Mouse (Mus musculus) MEL-GATA-1-ER (cell line): ENCODE data around the gene Kif5a.
"Not testable (repeated sequence)": the region's sequence is repeated elsewhere in the genome, so short reads cannot be mapped to it uniquely, and the experiment has no call there.

Source experiments
- DNase-seq: peaks from one replicate; pipeline ENCODE4 v3.0.0-alpha.2; 2012; ENCODE audit warnings: low read depth; ENCODE audit errors: extremely low read depth

The Kif5a gene

DNA sequence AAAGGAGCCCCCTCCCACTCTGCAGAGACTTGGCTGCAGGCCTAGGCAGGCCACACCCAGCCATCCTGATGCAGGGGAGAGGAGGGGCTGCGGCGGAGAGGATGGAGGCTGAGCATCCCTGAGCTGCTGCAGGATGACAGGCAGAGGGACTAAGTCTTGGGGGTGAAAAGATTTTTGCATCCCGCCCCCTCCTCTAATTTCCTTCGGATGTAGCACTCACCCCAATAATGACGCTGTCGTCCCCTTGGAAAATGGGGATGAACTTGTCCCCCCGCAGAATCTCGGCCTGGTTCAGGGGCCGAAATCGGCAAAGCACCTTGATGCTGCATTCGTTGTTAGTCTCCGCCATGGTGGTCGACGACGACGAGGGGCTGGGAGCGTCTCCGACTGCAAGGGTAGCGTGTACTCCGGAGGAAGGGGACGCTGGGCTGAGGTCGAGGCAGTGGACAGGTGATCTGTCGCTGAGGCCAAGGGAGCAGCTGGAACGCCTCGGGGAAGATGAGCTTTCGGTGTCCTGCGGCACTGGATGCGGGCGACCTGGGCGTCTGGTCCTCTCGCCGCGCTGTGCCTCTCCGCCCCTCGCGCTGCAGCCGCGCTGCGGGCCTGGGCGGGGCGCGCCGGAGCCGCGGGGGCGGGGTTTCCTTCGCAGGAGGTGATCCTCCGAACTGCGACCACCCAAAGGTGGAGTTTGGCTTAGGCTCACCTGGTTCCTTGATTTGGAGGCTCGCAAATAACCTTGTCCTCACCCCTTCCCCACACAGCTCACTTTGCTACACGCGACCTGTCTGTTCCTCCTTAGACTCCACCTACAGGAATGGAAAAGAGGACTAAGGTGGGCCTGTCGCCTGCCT is at the start of gene Kif5a:
TSS of gene Kif5a (minus strand) at position 801 of the 851 bp plus-strand sequence.
- no peak for DNase-seq

DNA sequence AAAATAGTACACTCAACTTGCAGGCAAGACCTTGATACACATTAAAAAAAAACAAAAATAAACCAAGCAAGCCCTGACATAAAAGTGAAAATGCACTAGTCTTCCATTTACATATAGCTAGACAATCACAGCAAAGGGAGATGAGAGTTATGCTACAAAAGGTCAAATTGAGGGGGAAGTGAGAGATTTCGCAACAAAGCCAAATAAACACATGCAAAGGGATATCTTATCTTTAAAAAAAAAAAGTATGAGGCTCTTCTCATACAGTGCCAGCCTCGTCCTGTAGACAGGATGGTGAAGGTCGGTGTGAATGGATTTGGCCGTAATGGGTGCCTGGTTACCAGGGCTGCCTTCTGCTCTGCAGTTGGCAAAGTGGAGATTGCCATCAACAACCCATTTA is 49.7 kb upstream of the Kif5a start:
- no peak for DNase-seq

DNA sequence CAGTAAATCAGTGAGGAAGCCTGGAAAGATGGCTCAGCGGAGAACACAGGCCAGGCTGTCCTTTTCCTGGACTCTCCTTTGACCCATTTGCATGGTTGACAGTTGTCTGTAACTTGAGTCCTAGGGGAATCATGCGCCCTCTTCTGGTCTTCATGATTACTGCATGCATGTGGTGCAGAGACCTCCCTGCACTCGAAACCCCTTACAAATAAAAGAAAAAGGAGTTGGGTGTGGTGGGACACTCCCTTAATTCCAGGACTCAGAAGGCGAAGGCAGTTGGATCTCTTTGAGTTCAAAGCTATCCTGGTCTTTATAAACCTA is 49.2 kb upstream of the Kif5a start:
- peak; percentile 79 for DNase-seq

DNA sequence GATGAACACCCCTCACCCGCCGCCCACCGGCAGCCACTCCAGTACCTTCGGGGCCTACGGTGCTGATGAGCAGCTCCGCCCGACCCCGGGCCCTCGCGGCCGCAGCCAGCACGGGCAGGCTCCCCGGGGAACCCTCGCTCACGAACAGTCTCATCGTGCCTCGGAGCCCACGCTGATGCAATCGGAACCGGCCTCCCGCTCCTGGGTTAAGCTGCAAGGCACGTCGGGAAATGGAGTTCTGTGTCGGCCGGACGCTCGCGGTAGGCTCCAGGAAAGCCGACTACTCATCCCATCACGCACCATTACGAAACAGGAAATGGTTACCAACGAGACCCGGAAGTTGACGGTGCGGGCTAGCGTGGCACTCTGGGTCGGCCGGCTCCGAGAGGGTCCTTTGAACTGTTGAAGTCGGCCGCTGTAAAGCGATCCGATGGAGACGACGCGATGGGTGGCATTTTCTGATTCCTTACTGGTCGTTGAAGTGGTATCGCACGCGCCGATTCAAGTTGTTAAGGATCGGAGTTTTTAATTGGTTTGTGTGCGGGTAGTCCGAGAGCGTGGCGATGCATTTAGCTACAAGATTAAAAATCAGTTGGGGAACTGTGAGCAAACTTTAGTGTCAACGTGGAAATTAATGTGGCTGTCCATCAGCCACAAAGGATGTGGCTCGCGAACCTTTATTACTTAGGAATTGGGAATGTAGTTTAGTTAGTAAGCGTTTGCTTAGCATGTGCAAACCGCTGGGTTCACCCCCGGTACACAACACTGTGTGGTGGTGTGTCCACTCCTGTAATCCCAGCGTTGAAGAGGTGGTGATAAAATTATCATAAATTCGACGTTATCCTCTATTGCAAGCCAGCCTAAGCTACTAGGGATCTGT is 48.6 kb upstream of the Kif5a start, which contains the start of gene Mars:
TSS of gene Mars (minus strand) at position 311 of the 880 bp plus-strand sequence.
- DNase-seq = peak; percentile 91

DNA sequence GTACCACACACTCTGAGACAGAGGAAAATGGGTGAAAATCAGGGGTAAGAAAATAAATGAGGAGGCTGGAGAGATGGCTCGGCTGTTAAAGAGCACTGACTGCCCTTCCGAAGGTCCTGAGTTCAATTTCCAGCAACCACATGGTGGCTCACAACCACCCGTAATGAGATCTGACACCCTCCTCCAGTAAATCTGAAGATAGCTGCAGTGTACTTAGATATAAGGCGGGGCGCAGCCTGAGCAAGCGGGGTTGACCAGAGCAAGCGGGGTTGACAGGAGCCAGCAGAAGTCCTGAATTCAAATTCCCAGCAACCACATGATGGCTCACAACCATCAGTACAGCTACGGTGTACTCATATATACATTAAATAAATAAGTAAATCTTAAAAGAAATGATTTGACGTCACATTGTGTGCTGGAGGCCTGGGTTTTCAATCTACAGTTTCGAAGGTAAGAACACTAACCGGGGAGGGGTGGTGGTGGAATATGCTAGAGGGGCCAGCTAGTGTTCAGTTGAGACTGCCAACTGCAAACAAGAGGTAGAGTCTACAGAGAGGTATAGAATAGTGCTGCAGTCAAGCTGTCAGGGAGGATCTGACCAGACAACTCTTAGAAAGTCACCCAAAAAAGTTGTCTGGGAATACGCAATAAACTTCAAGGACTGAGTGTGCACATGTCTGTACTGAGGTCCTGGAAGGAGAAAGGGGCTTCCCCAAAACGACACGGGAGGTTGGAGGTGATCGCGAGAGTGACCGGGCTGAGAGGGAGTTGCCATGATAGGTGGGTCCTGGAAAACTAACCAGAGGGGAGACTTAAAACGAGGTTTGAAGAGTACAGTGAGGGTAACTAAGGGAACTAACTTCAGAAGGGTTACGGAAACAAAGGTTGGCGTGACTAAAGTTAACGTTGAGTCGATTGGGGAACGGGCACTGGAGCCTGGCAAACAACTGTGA is 47.7 kb upstream of the Kif5a start:
- DNase-seq = no peak

DNA sequence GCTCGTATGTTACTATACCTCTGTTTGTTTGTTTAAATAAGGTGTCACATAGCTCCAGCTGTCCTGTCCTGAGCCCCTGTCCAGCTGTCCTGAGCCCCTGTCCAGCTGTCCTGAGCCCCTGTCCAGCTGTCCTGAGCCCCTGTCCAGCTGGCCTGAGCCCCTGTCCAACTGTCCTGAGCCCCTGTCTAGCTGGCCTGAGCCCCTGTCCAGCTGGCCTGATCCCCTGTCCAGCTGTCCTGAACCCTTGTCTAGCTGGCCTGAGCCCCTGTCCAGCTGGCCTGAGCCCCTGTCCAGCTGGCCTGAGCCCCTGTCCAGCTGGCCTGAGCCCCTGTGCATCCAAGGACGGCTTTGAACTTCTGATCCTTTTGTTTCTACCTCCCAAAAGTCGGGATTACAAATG is 46.0 kb upstream of the Kif5a start:
- DNase-seq = not testable (repeated sequence)

DNA sequence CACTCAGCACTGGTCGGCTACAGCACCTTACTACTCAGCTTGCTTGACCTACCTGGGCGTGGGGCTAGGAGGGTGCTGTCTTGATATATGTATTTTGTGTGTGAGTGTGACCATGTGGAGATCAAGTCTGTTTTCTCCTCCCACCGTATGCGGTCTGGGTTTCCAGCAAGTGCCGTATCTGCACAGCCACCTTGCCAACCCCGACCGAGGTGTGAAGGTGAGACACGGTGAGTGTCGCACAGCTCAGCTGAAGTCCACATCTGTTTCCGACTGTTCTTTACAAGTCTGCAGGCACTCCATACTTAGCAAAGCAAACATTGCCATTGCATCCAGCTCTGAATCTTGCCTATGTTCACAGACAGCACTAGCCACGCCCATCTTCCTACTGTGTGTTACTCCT is 40.0 kb upstream of the Kif5a start:
- no peak for DNase-seq

DNA sequence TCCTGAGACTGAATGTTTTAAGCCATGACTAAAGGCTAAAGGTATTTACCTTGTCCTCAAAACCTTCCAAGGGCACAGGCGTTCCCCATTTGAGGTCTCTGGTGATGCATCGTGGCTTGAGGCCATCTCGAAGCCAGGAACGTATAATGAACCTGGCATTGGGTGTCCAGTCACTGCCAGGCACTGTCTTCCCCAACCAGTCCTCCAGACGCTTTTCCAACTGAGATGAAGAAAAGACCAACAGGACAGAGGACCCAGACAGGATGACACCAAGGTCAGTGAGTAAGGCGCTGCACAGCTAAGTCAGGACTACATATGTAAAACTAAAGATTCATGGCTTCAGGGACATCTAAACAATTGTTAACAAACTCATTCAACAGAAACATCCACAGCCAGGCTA is 37.2 kb upstream of the Kif5a start:
- no peak for DNase-seq

DNA sequence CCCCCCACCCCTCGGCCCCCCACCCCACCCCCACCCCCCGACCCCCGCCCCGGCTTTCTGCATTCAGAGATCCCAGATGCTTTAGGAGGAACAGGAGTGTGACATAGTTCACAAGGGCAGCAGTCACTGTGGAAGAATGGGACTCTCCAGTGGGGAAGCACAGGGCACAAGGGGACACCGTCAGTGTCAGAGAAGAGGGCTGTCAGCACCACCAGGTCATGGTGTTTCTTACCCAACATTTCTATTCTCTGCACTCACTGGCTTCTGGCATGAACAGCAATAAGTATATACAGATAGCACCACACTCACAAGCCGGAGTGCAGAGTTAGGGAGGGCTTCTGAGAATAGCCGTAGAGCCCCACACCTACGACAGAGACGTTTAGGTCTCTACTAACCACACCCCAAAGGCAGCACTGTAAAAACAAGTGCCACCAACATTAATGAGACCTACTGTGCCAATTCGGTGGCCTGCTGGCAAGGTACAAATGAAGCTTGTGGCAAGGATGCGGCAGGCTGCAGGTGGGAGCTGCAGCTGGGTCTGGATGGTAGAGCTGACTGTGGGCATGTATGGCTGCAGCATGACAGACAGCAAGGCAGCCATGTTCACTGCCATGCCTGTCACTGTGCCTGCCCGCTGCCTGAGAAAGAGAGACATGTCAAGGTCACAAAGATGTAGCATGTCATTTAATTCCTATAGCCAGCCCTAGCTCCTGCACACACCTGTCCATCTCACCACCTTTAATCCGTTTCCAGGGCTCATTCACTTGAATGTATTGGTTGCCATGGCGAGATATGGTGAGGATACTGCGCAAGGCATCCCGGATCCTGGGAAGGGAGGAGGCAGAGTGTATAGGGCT is 34.1 kb upstream of the Kif5a start:
- DNase-seq = no peak

DNA sequence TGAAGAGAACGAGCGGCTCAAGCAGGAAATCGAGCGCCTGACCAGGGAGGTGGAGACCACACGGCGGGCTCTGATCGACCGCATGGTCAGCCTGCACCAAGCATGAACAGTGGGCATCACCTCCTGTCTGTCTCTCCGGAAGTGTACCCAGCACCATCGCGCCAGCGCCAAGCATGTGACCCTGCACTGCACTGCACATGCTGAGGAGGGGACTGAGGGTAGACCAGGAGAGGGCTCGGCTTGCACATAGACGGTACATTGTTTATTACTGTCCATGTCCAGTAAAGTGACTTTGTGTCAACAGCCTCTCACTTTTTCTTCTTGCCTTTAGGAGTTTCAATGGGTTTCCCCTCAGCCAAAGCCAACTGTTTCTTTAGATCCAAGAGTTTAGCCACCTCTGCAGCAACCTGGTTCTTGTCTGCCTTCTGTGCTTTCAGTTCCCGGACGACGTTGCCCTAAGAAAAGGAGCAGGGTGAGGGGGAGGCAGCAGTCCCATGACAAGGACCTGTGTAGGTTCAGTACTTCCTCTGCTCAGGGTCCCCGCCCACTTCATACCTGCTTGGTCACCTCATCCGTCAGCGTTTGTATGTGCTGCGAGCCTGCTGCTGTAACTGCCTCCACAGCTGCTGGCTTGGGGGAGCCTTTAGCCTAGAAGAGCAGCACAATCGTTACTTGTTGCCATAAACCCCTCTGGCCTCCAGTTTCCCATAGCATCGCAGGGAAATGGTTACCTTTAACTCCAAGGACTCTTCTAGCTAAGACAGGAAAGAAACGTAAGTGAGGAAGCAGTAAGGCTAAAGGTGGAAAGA is 33.0 kb upstream of the Kif5a start:
- no peak for DNase-seq

DNA sequence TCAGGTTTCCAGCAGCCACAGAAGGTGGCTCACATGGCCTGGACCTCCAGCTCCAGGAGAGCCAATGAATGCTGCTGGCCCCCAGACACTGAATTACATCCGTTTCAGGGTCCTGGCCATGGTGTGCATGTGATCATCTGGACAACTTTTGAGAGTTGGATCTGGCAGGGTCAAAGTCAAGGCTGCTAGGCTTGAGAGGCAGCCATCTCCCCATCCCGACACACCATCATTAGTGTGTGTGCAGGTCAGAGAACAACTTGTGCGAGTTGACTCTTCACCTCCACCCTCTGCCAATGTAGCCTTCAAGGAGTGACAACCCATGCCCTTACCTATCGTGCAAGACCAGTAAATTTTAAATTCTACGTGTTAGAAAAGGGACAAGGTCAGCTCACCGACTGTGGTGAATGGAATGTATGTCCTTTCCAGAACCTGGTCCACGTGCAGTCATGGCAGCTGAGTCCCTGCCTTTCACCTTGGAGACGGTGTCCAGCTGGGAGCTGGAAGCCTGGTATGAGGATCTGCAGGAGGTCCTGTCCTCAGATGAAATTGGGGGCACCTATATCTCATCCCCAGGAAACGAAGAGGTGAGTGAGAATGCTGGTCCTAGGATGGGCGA is 31.9 kb upstream of the Kif5a start:
- no peak for DNase-seq

DNA sequence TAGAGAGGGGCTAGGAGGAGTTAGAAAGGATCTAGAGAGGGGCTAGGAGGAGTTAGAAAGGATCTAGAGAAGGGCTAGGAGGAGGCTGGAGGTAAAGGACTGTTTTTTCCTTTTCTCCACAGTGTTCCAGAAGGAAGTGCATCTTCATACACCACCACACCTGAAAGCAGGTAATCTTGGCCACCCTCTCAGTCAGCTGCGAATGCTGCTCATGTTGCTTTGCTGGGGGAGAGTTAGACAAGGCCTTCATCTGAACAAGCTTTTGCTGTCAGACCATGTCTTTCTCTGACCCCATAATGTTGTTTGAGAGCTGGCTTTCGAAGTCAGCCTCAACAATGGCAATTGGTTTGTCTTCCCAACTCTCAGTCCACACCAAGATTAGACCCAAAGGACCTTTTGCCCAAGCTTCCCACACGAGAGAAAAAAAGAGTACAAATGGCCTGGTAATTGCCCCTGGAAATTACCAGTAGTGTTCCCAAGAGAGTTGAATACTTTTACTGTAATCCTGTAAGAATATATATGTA is 30.5 kb upstream of the Kif5a start:
- DNase-seq = no peak

DNA sequence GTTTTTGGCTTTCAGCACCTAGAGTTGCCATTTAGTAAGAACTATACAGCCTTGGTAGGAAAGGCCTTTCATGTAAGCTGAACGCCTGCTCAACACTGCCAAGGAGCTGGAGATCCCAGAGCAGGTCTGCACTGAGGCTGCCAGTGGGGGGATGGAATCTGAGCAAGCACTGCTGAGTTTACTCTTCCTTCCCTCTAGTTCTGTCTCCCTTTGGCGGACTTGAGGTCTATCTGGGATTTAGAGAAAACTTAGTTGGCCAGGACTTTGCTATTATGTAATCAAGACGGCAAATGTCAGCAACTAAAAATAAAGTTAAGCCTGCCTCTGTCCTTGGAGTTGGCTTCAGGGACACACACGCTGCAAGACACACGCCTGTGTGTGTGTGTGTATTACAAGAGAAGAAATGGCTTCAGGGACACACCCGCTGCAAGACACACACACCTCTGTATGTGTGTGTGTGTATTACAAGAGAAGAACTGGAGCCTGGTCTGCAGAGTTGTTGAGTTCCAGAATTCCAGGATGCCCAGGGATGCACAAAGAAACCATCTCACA is 29.9 kb upstream of the Kif5a start:
- DNase-seq = no peak

DNA sequence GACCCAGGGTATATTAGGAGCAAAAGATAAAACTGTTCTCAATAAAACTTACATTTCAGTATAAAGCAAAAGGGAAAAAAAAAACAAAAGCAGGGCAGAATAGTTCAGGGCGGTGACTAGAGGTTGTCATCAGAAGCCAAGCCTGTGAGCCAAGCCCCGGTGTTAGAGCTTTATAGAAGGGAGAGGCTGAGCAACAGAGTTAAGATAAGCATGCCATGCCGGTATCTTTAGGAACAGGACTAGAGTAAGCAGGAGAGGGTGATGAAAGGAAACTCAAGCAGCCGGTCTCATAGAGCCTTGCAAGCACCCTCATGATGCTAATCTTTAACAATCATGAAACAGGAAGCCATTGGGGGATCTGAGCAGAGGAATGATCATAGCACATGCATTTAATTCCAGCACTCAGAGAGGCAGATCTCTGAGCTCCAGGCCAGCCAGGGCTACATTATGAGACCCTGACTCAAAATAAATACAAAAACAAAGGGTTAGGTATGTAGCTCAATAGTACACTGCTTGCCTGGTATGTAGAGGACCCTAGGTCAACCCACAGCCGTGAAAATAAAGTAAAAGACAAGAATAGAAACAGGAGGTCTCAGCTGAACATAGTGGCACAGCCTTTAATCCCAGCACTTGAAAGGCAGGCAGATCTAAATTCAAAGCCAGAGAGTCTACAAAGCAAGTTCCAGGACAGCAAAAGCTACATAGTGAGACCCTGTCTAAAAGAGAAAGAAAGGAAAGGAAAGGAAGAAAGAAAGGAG is 28.9 kb upstream of the Kif5a start:
- peak; percentile 93 for DNase-seq

DNA sequence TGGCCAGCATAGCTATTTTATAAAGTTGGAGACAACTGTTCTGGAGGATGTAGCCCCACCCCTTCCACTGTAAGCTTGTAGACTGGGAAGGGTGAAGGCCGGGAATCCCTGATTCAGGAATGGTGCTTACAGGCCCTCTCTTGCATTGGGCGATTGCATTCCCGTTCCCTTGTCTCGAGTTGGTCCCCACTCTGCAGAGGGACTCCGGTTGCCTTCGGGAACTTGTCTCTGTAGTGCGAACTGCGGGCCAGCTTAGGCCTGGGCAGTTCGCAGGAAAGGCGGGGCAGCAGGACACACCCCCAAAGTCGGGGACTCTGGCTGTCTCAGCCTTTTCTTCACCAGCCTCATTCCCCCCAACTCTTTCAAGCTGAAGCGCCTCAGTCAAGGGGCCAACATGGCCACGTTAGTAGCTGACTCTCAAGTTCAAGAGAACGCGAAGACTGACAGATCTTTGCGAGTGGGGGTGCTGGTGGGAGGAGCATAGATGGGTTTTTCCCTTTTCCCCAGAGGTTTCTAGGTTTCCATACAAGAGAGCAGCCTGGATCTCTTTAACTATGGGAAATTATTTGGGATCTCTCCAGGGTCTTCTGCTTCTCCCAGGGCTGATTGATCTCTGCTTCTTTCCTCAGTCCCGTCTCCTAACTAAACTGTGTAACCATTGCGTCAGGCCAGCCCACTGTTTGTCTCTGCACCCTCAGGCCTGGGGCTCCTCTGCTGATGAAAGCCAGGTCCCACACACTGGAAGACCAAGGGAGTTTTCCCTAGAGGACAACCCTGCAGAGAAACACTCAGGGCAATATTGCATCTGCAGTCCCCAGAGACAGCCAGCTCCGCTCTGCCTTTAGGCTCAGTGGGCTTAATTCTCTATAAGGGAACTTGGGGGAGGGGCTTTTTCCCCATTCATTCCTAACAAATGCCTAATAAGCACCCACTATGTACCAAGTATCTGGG is 28.1 kb upstream of the Kif5a start:
- no peak for DNase-seq

DNA sequence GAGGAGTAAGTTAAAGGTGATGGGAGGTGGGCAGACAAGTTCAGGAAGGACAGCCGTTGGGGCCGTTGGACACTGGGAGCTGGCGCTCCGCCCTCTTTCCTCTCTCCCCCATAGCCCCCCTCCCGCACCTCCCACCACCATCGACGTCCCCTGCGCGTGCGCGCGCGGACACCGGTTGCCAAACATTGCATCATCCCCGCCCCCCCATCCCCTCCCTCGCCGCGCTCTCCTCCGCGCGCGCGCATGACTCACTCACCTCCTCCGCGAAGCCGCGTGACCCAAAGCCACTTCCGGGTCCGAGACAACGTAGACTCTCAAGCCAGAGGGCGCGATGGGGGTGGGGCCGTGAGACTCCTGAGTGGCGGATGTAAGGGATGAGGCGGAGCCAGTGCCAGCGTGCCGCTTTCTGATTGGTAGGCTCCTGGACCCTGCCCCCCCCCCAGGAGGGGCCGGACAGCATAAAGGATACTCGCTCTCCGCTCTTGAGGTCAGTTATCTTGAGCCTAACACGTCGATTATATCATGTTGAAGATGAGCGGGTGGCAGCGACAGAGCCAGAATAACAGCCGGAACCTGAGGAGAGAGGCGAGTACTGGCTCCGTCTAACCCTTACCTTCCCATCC is 27.3 kb upstream of the Kif5a start:
- peak; percentile 98 for DNase-seq
